Mouse (Mus musculus): ENCODE measurements at regions not wholly inside any gene's neighbourhood (a gene's known extent, or its start where the extent isn't known, plus 50 kb on each side); places are given as distances from the start of the nearest gene placed in this dataset.
A peak's percentile ranks its signal among the peaks of the same experiment; 100 is the strongest.

- intact Hi-C loops (cut with DNase I) = no loop called here
- DNase-seq (ENCODE audit: low spot score in 2 of 2) = no peak
Measured at GRCm38 (mm10) chr13:31199384-31199783, 225.4 kb downstream of the Gm5447 start.

GRCm38 (mm10) chr13:31204068-31204467, 230.1 kb downstream of the Gm5447 start:
- no peak for DNase-seq (ENCODE audit: low spot score in 2 of 2)
- intact Hi-C loops (cut with DNase I) = no loop called here

DNA sequence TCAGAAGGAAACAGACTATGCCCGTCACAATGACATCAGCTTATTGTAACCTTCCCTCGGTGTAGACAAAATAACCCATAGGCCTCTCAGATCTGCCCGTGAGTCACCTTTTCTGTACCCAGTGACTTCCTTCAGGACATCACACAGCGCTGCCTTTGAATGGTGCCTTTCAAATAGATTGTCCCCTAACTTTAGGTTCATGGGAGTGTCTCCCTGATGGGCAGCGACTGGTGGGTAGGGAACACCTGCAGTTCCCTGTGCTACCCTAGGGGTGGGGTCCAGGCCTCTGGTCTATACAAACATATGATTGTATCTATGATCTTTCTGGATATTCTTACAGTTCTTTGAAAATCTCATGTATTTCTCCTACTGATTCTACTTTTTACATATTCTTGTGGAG, 232.4 kb downstream of the Gm5447 start:
- no peak for DNase-seq (ENCODE audit: low spot score in 2 of 2)
- intact Hi-C loops (cut with DNase I) = no loop called here

DNA sequence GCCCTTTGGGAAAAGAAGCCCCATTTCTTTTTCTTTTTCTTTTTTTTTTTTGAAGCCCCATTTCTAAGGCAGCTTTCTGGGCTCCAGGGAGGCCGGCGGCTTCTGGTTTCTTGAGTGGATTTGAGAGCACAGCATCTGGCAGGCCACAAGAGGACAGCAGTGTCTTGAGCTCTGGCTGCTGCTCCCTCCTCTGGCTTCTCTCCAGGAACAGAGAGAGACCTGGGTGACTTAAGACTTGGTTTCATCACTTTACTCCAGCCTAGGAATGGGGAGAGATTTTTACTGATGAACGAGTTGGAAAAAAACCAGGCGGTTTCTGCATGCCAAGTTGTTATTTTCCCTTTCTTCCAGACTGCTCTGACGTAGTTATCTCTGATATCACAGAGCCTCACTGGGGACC, 233.7 kb downstream of the Gm5447 start:
- DNase-seq (ENCODE audit: low spot score in 2 of 2) = peak; percentile 30 to 35
- intact Hi-C loops (cut with DNase I) = loop anchor here (1.0 kb wide), 1 partner anchor 411 kb away; no protein-coding TSS in a partner anchor

DNA sequence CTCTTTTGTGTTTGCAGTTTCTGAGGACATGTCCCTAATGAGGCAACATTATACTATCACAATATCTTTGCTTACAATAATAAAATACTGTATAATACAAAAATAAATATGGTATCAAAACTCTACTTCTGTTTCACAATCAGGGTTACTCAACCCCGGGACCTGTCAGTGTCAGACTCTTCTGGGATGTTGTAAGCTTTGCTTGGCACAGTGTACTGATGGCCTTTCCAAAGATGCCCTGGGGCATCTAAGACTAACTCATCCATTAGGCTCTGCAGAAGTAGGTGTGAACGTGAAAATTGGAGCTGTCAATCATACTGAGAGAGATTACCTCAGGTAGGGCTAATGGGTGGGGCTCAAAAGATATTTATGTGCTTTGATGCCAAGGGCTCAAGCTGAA, 249.0 kb downstream of the Gm5447 start:
- intact Hi-C loops (cut with DNase I) = no loop called here
- no peak for DNase-seq (ENCODE audit: low spot score in 2 of 2)

GRCm38 (mm10) chr13:31240546-31240945, 266.5 kb downstream of the Gm5447 start:
- no peak for DNase-seq (ENCODE audit: low spot score in 2 of 2)
- intact Hi-C loops (cut with DNase I) = no loop called here

DNA sequence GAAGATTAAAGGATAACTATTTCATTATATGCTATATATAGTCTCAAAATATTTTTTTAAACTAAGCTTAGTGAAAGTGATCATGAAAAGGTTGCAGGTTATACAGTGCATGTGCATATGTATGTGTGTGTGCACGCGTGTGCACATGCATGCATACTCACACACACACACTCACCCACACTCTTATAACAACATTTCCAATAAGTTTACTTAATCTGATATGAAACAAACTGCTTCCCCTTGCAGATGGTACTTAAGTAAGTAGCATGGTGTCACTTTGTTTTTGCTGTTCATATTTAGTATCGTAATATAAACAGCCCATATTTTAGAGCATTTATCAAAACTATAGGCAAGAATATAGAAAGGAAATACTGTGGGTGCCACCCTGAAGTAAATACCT, 275.0 kb downstream of the Gm5447 start:
- intact Hi-C loops (cut with DNase I) = no loop called here
- no peak for DNase-seq (ENCODE audit: low spot score in 2 of 2)

GRCm38 (mm10) chr13:31249525-31249924, 275.5 kb downstream of the Gm5447 start:
- DNase-seq (ENCODE audit: low spot score in 2 of 2) = peak; percentile 32 to 87
- intact Hi-C loops (cut with DNase I) = no loop called here

DNA sequence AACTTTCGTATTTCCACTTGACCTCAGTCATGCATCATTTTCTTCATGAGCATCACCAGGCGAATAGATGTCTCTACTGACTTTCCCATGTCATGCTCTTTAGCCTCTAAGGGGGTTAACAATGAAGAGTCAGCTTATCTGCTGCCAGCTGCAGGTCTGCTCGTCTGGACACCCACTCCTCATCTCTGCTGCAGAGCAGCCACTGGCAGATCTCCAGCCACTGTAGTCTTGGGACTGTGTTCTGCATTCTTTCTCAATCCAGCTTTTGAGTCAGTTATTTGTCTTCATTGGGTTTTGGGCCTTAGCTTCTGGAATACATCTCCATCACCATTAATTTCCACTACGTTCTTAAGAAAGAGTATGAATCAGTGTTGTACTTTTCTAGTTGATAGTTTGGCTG, 280.0 kb downstream of the Gm5447 start:
- intact Hi-C loops (cut with DNase I) = no loop called here
- DNase-seq (ENCODE audit: low spot score in 2 of 2) = no peak

DNA sequence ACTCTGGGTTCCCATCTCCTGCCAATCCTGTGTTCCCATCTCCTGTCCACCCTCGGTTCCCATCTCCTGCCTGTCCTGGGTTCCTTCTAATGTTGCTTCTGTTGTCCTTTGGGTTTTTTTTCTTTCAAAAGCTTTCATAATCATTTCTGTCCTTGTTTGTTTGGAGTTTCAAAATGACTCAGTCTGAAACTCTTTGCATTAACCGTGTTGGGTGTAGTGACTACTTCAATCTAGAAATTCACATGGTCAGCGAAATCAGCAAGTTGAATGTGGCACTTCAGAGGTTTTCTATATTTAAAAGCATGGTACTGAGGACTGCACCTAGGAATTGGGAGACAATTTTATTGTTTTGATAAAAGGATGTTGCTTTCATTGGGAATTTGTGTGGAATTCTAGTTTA, 280.7 kb downstream of the Gm5447 start:
- DNase-seq (ENCODE audit: low spot score in 2 of 2) = no peak
- intact Hi-C loops (cut with DNase I) = no loop called here

GRCm38 (mm10) chr13:31255506-31255905, 281.5 kb downstream of the Gm5447 start:
- DNase-seq (ENCODE audit: low spot score in 2 of 2) = no peak
- intact Hi-C loops (cut with DNase I) = no loop called here

DNA sequence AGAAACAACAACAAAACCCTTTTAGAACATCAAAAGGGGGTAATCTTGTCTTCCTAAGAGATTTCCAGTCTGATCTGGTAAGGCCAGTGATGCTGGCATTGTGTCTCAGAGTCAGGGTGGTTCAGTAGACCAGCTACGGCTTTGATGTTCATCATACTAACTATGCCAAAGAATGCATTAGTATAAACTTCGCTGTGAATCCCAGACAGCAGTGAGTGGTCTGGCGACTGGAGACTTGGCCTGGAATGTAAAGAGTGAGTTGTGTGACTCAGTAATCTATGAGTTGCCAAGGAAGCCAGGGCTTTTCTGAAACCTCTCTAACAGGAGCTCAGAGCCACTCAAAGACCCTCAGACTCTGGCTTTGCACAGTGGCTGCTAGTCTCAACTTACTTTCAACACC, 288.1 kb upstream of the Foxq1 start:
- intact Hi-C loops (cut with DNase I) = no loop called here

GRCm38 (mm10) chr13:31276005-31276644, 279.8 kb upstream of the Foxq1 start:
- intact Hi-C loops (cut with DNase I) = no loop called here
- no peak for DNase-seq (ENCODE audit: low spot score in 2 of 2)

More for the DNA sequence above, 288.1 kb upstream of the Foxq1 start:
- no peak for DNase-seq (ENCODE audit: low spot score in 2 of 2)

- DNase-seq (ENCODE audit: low spot score in 2 of 2) = no peak
- intact Hi-C loops (cut with DNase I) = no loop called here
Measured at GRCm38 (mm10) chr13:31290630-31291029, 265.3 kb upstream of the Foxq1 start.

GRCm38 (mm10) chr13:31292584-31293387, 263.1 kb upstream of the Foxq1 start:
- DNase-seq (ENCODE audit: low spot score in 2 of 2) = no peak
- intact Hi-C loops (cut with DNase I) = no loop called here

GRCm38 (mm10) chr13:31294011-31294410, 261.9 kb upstream of the Foxq1 start:
- intact Hi-C loops (cut with DNase I) = no loop called here
- DNase-seq (ENCODE audit: low spot score in 2 of 2) = no peak

DNA sequence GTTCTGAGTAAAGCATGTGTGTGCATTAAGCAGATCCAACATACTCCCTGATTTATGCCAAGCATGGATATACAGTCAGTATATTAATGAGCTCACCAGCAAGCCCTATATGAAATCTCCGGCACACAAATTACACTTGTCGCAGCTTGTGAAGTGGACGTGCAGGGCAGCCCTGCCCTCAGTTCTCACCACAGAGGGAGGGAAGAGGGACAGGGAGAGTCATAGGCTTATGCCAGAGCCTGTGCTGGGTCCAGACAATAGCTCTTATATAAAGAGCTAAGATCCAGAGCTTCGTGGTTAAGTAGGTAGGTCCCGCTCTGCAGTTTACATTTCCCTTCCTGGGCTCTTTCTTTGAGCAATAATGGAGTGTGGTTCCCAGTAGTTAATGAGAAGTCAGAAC, 252.7 kb upstream of the Foxq1 start:
- intact Hi-C loops (cut with DNase I) = no loop called here
- no peak for DNase-seq (ENCODE audit: low spot score in 2 of 2)

GRCm38 (mm10) chr13:31304286-31304865, 251.6 kb upstream of the Foxq1 start:
- DNase-seq (ENCODE audit: low spot score in 2 of 2) = no peak
- intact Hi-C loops (cut with DNase I) = no loop called here

- no peak for DNase-seq (ENCODE audit: low spot score in 2 of 2)
Measured at GRCm38 (mm10) chr13:31309083-31309621, 246.8 kb upstream of the Foxq1 start.

DNA sequence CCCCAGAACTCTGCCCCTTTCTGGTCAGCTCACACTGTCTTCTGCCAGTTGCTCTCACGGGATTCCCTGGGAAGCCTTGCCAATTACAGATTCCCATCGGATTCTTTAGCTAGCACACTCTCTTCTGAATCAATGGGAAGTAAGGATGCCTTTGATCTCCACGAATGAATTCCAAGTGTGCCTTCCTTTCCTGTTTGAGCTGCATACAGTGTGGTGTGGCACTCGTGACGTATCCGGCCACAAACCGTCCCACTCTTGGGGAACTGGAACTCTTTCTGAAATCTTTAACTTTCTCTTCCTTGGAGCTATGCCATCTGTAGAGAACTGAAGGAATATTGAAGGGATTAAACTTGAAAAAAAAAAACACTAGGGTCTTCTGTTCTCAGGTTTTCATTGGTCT, 243.2 kb upstream of the Foxq1 start:
- intact Hi-C loops (cut with DNase I) = no loop called here
- DNase-seq (ENCODE audit: low spot score in 2 of 2) = no peak

More at GRCm38 (mm10) chr13:31309083-31309621, 246.8 kb upstream of the Foxq1 start:
- intact Hi-C loops (cut with DNase I) = no loop called here
